Comparison of ENCODE assay signal across 9 mouse cellular contexts in the genomic region with DNA sequence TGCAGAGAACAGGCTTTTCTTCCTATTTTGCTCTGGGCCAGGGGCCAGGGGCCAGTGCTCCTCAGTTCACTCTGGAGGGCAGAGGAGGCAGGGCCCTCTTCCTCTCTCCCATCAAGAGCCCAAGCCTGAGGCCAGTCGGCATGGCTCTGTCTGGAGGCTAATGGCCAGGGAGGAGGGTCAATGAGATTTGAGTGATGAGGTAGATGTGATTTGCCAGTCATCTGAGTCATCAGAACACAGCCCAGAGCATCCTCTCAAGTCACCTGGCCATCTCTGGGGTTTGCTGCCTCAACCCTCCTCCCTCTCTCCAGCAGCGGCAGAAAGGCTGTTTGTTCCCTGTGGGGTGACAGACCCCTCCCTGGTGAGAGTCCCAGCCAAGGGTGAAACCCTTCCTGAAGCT. TPM values are rescaled to one million over a fixed set of nuclear protein-coding genes. Genes with fewer than 3 reads are reported as not detected.
DNase-seq lines count a peak whose midpoint lies in the region; ATAC-seq and TF ChIP-seq lines count a peak whose summit lies in the region.
"Had no signal": no experiment of that assay in that cellular context is flagged by ENCODE, and none has a peak within 500 bp of the region (broad histone marks: within the 10 kb centered on the region; RNA-seq: fewer than 3 reads in every experiment).

No protein-coding gene starts in this region.

- H3K9ac ChIP-seq in intestine, postnatal 0 days (ENCODE audit: low read depth, low read length), result 0 out of 2 replicates have a peak overlapping the region, but pooled peaks have one; percentile 66
- no peak overlapping the region; the same call in 1 of the 2 replicates for H3K9ac ChIP-seq in neural tube, embryonic 15.5 days (replicated peaks)

- H3K9me3 ChIP-seq in intestine, postnatal 0 days (ENCODE audit: control insufficient read depth), result no peaks in the 10 kb centered on the region
- H3K9me3 ChIP-seq in neural tube, embryonic 15.5 days (replicated peaks), result no peaks in the 10 kb centered on the region

- peak; percentile 54 for DNase-seq in cerebellum, adult 11-12 months
- DNase-seq in cerebellum, postnatal 14 days, result no peak
- no peak for DNase-seq in left cerebral cortex, adult 2 months (ENCODE audit: extremely low spot score in 1 of 2, low spot score in 2 of 2)
- DNase-seq in left cerebral cortex, adult 9 months (ENCODE audit: low spot score in 2 of 2), result no peak
- DNase-seq in thymus, postnatal 25 days, result no peak
- DNase-seq in layer of hippocampus, postnatal 36 days, result no peak

- peak overlapping the region; percentile 86 for H3K4me2 ChIP-seq in intestine, postnatal 0 days (replicated peaks; ENCODE audit: low read depth)
- H3K4me2 ChIP-seq in neural tube, embryonic 15.5 days, result peak overlapping the region; percentile 83

- intact Hi-C loops in left cerebral cortex, adult 2 months (cut with DNase I), result no loop called here

- H3K27ac ChIP-seq in left cerebral cortex, adult 2 months, result peak overlapping the region; percentile 5
- peak overlapping the region; percentile 73; the same call in 1 of the 2 replicates for H3K27ac ChIP-seq in intestine, postnatal 0 days (ENCODE audit: low read depth, low read length)
- peak overlapping the region; percentile 67; the same call in 1 of the 2 replicates for H3K27ac ChIP-seq in neural tube, embryonic 15.5 days (replicated peaks)

- H3K4me3 ChIP-seq in left cerebral cortex, adult 2 months, result 0 out of 2 replicates have a peak overlapping the region, but pooled peaks have one; percentile 50
- peak overlapping the region; percentile 65; the same call in 1 of the 2 replicates for H3K4me3 ChIP-seq in intestine, postnatal 0 days (ENCODE audit: low read depth, low read length)
- H3K4me3 ChIP-seq in neural tube, embryonic 15.5 days (replicated peaks), result peak overlapping the region; percentile 46; the same call in 1 of the 2 replicates

- H3K36me3 ChIP-seq in intestine, postnatal 0 days (ENCODE audit: control insufficient read depth, insufficient read depth), result no peaks in the 10 kb centered on the region; the same call in 1 of the 2 replicates
- H3K36me3 ChIP-seq in neural tube, embryonic 15.5 days, result no peaks in the 10 kb centered on the region

- TF ChIP-seq CTCF in left cerebral cortex, adult 2 months (IDR thresholded peaks at IDR 0.05), result no peak
- TF ChIP-seq CTCF in intestine, postnatal 0 days (IDR thresholded peaks at IDR 0.05; ENCODE audit: low read depth), result no peak

- H3K27me3 ChIP-seq in intestine, postnatal 0 days (replicated peaks; ENCODE audit: control insufficient read depth, insufficient read depth, low read length), result peaks cover 29% of the 10 kb centered on the region
- H3K27me3 ChIP-seq in neural tube, embryonic 15.5 days (replicated peaks), result peaks cover 64% of the 10 kb centered on the region

- H3K4me1 ChIP-seq in intestine, postnatal 0 days (replicated peaks; ENCODE audit: control insufficient read depth, insufficient read depth, low read length), result no peaks in the 10 kb centered on the region
- H3K4me1 ChIP-seq in neural tube, embryonic 15.5 days, result peaks cover 45% of the 10 kb centered on the region

- 31% methylated on average over 2 of the region's 2 CpGs for WGBS in intestine, postnatal 0 days
- 16% methylated on average over 2 of the region's 2 CpGs for WGBS in neural tube, embryonic 15.5 days

- no peak for ATAC-seq in intestine, postnatal 0 days
- ATAC-seq in neural tube, embryonic 15.5 days (ENCODE audit: low FRiP score), result no peak

RNA-seq across cellular contexts. Expression of a gene that starts 1.0 kb away (rescaled TPM):
- 10 to 100 TPM in 1 of 2 experiments, 1 to 10 TPM in 1; 9.0 to 11.6 TPM for total RNA-seq in left cerebral cortex, adult 2 months (2021)
- polyA plus RNA-seq in intestine, postnatal 0 days (2015; fragmentation: Nextera tagmentation; extraction: Ambion mirVana), result 31.5 and 34.0 TPM in 2 replicates
- polyA plus RNA-seq in neural tube, embryonic 15.5 days (2015; fragmentation: Nextera tagmentation; extraction: Ambion mirVana), result 17.3 and 22.6 TPM in 2 replicates
- 10 to 100 TPM; 15.6 to 18.8 TPM for total RNA-seq in layer of hippocampus, postnatal 36 days (2021)

RNA-seq across cellular contexts. Expression of a gene that starts 20.0 kb away (rescaled TPM):
- 10 to 100 TPM; 32.7 to 33.1 TPM for total RNA-seq in left cerebral cortex, adult 2 months (2021)
- polyA plus RNA-seq in intestine, postnatal 0 days (2015; fragmentation: Nextera tagmentation; extraction: Ambion mirVana), result 18.4 and 18.8 TPM in 2 replicates
- polyA plus RNA-seq in neural tube, embryonic 15.5 days (2015; fragmentation: Nextera tagmentation; extraction: Ambion mirVana), result 33.7 and 42.5 TPM in 2 replicates
- 10 to 100 TPM; 28.4 to 28.6 TPM for total RNA-seq in layer of hippocampus, postnatal 36 days (2021)

RNA-seq across cellular contexts. Expression of a gene that starts 20.0 kb away (rescaled TPM):
- under 1 TPM in 1 of 2 experiments, not detected in 1; 0.56 TPM for total RNA-seq in left cerebral cortex, adult 2 months (2021)
- 0.05 TPM in 1 of 2 replicates, not detected in the other for polyA plus RNA-seq in intestine, postnatal 0 days (2015; fragmentation: Nextera tagmentation; extraction: Ambion mirVana)
- 0.15 and 0.58 TPM in 2 replicates for polyA plus RNA-seq in neural tube, embryonic 15.5 days (2015; fragmentation: Nextera tagmentation; extraction: Ambion mirVana)
- total RNA-seq in layer of hippocampus, postnatal 36 days (2021), result under 1 TPM; 0.35 to 0.61 TPM
- total RNA-seq: left cerebral cortex, postnatal 10 days had no signal

RNA-seq across cellular contexts. Expression of a gene that starts 26.2 kb away (rescaled TPM):
- 10 to 100 TPM; 14.2 to 15.3 TPM for total RNA-seq in left cerebral cortex, adult 2 months (2021)
- polyA plus RNA-seq in intestine, postnatal 0 days (2015; fragmentation: Nextera tagmentation; extraction: Ambion mirVana), result 5.4 and 6.0 TPM in 2 replicates
- polyA plus RNA-seq in neural tube, embryonic 15.5 days (2015; fragmentation: Nextera tagmentation; extraction: Ambion mirVana), result 5.8 and 9.3 TPM in 2 replicates
- 10 to 100 TPM; 17.0 to 17.6 TPM for total RNA-seq in layer of hippocampus, postnatal 36 days (2021)

RNA-seq across cellular contexts. Expression of a gene that starts 31.8 kb away (rescaled TPM):
- total RNA-seq in left cerebral cortex, adult 2 months (2021), result 1 to 10 TPM in 1 of 2 experiments, under 1 TPM in 1; 0.82 to 1.6 TPM
- polyA plus RNA-seq in intestine, postnatal 0 days (2015; fragmentation: Nextera tagmentation; extraction: Ambion mirVana), result 0.05 TPM in 1 of 2 replicates, not detected in the other
- 0.08 and 0.28 TPM in 2 replicates for polyA plus RNA-seq in neural tube, embryonic 15.5 days (2015; fragmentation: Nextera tagmentation; extraction: Ambion mirVana)
- 1 to 10 TPM in 1 of 2 experiments, under 1 TPM in 1; 0.17 to 2.5 TPM for total RNA-seq in layer of hippocampus, postnatal 36 days (2021)

Comparison
In these comparisons a context has a peak if more than half of its experiments do, and no peak if none do; other contexts are left out.
1. H3K27ac ChIP-seq: peak in every context shown above with its lines; median percentile 73 in intestine, postnatal 0 days; 67 in neural tube, embryonic 15.5 days; 5 in left cerebral cortex, adult 2 months.